Mouse (Mus musculus) left cerebral cortex, postnatal 4 days (tissue): ENCODE measurements around the gene Rbm38. TPM values are rescaled to one million over a fixed set of nuclear protein-coding genes. Genes with fewer than 3 reads are reported as not detected.

ENCODE experiments used
- DNase-seq: peaks from one replicate; pipeline ENCODE4 v3.0.0-alpha.2; 2022
- intact Hi-C: fragments of 180-260 bp; cut with DNase I; formaldehyde crosslinking; loops from one replicate; pipeline ENCODE4 v1.15.1; 2025
- total RNA-seq, 2 experiments: library from RNA; stranded (reverse); gene quantifications; 2 replicates each; pipeline ENCODE4 v1.2.3; 2021

Gene Rbm38
- total RNA-seq, 2 experiments from 2014 or later, result 7.5 to 8.1 TPM

DNA sequence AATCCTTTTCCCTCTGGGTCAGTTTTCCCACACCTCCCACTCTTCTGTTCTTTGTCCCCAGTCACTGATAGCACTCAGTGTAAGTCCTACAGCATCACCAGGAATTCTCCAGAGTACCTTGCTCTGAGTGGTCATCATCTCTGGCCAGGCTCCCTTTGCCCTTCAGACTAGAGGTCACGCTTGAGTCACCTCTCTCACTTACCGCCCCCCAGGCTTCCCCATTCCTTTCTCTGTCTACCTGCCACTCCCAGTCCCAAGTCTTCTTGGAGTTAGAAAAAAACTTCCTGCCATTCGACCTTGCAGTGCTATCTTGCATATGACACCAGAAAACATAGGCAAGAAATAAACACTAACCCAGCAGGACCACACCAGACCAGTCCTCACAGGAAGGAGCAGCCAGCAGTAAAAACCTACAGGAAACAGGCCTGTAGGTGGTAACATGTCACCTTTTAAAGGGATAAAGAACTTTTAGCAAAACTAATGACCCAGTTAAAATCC, 10.0 kb upstream of the Rbm38 start:
- intact Hi-C loops, result no loop called here
- DNase-seq, result no peak

DNA sequence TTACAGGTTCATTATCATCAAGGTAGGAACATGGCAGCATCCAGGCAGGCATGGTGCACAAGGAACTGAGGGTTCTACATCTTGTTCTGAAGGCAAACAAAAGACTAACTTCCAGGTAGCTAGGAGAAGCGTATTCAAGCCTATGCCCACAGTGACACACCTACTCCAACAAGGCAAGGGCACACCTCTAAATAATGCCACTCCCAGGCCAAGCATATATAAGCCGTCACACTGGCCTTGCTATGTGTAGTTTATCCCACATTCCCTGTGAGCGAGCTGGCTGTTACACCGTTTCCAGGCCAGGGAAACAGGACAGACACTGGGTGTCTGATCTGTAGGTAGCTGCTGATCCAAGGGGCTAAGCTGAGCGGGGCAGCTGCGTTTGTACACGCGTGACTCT, 8.9 kb upstream of the Rbm38 start:
- intact Hi-C loops, result no loop called here
- DNase-seq, result no peak

DNA sequence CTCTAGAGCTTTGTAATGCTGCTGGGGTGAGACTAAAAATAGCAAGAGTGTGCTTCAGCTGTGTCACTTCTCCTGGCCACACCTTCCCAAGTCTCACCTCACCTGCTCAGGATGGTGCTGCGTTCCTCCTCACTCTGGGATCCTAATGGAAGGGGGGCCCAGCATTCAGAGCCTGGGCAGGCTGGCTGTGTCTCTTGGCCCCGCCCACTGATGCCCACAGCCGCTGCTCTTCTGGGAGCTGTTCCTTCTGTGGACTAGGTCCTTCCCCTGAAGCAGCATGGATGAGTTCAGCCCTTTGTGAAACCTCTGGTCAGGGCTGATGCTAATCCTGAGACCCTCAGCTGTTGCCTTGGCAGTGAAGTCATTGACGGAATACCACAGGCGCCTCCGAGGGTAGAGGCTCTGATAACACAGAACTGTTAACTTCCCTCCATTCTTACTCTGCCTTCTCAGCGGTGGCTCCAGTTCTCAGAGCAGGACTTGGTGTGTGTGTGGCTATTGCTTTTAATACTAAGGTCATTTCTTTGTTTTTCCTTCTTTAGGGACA, 5.5 kb upstream of the Rbm38 start:
- intact Hi-C loops, result no loop called here
- DNase-seq, result no peak

DNA sequence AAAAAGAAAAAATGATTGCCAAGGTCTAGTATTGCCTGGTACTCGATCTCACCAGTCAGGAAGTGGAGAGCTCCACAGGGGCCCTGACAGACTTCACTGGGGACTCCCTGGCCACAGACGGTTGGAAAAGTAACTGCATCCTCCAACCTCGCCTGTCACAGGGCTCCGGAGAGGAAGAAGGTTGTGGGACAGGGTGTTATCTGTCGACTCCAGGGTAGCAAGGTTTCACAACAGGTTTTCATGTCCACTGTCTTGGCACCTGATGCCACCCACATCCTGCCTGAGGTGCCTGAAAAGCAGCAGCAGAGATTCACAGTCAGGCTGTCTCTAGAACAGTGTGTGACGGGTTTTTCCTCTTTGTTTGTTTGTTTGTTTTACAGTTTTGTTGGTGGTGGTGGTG, 2.4 kb upstream of the Rbm38 start:
- intact Hi-C loops, result no loop called here

DNA sequence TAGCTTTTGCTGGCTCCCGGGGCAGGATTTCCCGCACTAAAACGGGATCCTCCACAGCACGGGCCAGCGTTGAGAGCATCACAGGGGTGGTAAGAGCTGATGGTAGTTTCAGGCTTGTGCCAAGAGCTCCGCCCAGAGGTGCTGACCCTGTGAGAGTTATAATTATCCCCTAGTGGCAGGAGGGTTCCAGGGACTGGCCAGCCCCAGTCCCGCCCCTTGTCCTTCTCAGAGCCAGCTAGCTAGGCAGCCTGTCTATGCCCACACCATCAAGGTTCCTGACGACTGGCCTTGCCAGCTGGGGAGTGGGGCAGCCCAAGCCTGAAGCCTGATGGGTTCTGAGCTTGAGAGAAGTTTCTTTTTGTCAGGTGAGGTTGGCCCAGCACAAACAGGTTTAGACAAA, 1.7 kb upstream of the Rbm38 start:
- intact Hi-C loops, result no loop called here
- no peak for DNase-seq

More for the DNA sequence above, 2.4 kb upstream of the Rbm38 start:
- no peak for DNase-seq

DNA sequence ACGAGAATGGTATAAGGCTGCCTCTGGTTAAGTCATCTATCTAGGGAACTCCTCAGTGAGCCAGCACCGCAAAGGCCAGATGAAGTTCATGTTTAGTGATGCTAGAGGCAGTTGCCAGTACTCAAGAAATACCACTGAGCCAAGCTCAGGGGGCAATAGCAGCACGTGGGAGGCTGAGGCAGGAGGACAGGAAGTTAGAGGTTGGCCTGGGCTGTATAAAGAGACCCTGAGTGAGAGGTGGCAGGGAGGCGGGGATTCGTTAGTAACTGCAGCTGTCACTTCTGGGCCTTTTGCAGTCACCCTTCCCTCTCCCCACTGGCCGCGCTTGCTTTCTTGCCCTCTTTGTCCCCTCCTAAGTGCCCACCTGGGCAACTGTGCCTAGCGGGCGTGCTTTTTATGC, 976 bp upstream of the Rbm38 start:
- intact Hi-C loops, result no loop called here
- no peak for DNase-seq

DNA sequence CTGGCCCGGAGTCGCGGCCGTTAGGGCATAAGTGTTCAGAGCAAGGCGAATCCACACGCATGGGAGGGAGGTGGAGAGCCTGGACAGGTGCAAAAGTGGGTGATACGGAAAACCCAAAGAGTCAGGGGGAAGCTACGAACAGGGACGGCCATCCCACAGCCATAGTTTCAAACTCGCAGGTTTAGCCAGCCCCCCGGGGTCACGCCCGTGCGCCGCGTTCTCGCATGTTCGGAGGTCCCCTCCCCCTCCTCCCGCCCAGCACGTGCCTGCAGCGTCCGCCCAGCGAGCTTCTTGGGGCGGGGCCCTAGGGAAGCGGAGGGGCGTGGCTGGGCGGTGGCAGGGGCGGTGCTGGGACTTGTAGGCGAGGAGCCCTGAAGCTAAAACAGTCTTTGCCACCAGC, 508 bp upstream of the Rbm38 start:
- intact Hi-C loops, result no loop called here

DNA sequence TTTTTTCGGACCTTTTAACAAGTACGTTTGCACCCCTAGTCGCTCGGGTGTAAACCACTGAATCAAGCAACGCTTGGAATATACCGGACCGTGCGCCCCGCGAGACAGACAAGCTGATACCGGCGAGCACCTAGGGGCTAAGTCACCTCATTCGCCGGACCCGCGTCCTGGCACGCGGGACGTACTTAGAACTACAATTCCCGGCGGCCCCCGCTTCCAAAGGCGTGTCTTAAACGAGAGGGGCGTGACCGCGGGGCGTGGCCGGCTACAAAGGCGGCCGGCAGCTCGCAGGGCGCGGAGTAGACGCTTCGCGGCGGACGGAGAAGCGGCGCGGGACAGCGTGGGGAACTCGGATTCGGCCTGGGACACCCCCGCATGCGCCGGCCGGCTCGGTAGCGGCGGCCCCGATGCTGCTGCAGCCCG, 1.3 kb downstream of the Rbm38 start:
- peak; percentile 96 for DNase-seq
- intact Hi-C loops, result no loop called here

More for the DNA sequence above, 508 bp upstream of the Rbm38 start:
- peak; percentile 85 for DNase-seq

DNA sequence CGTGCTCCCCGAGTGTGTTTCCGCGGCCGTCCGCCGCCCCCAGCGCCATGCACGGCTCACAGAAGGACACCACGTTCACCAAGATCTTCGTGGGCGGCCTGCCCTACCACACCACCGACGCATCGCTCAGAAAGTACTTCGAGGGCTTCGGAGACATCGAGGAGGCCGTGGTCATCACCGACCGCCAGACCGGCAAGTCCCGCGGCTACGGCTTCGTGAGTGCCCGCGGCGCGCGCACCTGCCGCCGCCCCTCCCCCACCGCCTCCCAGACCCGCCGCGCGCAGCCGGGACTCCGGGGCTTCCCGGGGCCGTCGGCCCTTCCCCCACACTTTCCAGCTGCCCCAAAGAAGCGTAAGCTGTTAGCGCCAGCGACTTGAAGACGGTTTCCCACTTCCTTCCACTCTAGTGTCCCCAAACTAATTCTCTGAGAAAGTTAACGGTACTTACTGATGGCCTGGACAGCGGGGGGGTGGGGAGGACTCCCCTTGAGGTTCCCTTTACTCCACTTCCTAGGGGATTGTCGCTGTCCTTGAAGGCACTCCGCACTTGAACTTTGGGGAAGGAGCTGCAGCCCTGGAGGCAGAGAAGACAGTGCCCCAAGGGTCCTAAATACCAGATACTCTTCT, 1.9 kb downstream of the Rbm38 start:
- DNase-seq, result peak; percentile 53
- intact Hi-C loops, result no loop called here

DNA sequence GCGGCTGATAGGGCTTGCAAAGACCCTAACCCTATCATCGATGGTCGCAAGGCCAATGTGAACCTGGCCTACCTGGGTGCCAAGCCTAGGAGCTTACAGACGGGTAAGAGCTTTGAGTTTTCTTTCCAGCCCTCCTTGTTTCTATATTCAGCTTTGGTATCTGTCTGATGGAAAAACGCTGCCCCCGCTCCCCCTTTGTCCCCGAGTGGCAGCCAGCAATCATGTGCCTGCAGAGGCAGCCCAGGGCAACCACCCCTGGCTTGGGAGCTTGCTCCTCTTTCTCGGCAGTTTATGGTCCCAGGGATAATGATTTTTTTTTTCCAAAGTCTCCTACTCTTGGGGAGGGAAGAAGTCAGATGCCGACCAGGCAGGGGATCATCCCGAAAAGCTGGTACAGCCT, 2.5 kb downstream of the Rbm38 start:
- intact Hi-C loops, result no loop called here
- DNase-seq, result no peak

DNA sequence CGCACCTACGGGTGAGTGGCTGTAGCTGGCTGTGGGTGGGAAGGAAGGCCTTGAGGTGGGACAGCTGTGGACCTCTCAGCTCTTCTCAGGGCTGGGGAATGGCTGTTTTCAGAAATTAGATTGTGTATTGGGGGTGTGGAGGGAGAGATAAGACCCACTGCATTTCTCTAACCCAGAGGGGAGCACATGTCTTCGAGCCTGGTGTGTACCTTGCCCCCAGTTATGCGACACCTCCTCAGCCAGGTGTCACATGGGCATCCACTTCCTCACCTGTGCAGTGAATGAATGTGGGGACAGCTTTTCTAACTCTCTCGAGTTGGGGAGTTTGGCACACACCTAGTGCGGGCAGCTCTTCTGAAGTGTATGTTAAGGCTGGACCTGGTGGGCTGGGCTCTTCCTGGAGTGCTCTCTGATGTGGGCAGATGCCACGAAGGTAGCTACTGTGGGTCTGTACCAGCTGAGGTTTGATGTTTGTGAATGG, 3.1 kb downstream of the Rbm38 start:
- intact Hi-C loops, result no loop called here
- DNase-seq, result no peak

DNA sequence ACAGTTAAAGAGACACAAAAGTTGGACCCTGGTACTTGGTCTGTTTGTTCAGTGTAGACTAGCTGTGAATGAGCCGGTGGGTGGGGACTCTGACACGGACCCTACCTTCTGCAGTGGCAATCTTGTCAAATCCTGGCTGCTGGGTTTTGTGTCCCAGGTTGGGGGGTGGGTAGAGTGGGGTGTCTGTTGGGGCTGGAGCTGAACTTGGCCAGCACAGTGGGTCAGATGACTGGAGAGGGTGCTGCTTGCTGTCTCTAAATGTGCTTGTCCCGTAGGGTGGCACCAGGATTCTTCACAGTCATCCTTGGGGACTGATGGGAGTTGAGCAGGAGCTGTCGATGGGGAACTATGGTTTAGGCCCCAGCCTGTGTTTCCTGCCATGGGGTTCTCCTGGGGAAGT, 3.7 kb downstream of the Rbm38 start:
- intact Hi-C loops, result no loop called here
- DNase-seq, result no peak

DNA sequence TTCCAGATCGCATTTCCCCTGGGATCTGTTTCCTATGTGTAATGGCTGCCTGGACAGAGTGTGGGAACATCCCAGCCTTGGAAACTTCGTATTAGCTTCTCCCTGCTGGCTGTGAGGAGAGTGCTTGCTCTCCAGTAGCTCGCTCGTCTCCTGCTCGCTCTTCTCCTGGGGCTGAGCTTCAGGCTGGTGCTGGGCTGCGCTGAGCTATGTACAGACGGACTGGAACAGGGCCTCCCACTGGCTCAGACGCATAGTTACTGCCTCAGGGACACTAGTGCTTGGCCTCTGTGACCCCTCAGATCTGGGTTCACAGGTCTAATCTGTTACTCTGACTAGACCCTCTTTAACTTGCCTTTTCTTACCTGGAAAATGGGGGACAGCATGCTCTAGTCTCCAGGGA, 4.1 kb downstream of the Rbm38 start:
- intact Hi-C loops, result no loop called here
- no peak for DNase-seq

DNA sequence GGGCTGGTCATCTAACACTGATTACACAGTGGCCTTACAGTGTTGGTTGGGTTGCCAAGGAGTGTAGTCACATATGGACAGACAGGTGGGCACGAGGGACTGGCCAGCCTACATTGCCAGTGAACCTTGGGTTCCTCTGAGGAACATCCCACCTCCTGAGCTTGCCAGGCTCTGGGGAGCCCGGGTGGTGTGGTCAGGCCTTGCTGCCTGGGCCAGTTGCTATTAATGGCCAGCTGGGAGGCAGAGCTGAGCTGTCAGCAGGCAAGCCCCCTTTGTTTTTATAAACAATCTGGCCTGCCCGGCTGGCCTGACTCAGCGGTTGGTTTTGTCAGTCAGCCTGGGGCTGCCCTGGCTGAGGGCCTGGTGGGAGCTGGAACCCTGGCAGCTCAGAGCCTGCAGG, 4.6 kb downstream of the Rbm38 start:
- intact Hi-C loops, result no loop called here
- peak; percentile 62 for DNase-seq

DNA sequence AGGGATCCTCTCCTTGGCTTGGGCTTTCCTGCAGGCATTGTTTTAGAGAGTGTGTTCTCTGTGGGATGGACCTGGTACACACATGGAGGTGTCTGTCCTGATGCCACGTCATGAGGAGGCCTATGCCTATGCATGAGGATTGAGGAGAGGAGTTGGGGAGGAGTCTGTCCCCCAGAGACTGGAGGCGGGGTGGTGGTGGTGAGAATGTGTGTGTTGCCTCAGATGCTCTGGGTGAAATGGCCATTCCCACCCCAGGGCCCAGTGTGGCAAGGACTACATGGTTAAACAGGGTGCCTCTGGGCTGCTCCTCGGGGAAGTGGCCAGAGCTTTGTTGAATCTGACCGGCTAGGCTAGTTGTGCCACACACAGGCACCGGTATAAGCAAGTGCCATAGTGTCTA, 6.0 kb downstream of the Rbm38 start:
- intact Hi-C loops, result no loop called here
- no peak for DNase-seq

DNA sequence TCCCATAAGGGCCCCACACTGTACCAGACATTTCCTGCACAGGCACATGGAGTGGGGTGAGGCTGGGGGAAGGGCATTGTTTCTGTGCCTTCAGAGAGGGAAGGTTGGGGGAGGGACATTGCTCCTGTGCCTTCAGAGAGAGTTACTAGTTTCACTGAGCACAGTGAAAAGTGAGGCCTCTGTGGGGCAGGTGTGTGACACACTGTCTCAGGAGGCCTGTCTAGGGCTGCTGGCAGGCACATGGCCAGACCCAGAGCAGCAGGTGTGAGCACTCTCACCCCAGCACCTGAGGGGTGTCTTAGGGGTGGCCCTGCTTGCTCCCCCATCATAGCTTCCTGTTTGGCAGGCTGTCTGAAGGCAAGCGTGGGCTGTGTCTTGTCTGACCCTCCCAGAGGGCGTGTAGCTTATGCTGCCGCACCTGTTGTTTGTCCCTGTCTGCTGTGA, 6.4 kb downstream of the Rbm38 start:
- intact Hi-C loops, result no loop called here
- DNase-seq, result no peak

DNA sequence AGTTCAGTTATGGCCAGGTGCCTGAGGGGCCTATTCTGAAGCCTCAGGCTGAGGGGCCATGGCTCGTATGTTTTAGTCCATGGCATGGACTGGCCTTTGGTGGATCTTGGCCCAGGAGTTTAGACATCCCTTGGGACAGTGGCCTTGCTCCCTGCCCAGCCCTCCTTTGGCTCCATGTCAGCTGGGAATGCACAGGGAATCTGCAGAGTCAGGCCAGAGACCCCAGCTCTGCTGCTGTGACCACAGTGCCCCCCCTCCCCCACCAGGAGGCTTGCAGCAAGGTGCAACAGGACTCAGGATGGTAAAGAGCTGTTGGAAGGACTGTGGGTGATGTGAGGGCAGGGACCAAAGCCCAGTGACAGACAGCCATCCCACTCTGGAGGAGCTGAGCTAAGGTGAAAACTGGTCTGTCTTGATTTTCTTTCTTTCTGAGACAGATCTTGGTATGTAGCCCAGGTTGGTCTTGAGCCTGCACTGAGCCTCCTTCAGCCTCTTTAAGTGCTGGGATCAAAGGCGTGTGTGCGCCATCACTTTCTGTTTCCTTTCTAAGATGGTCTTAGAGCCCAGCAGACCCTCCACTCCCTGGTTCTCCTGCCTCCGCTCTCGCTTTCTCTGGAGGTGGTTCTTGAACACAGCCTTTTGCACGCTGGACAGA, 7.0 kb downstream of the Rbm38 start:
- intact Hi-C loops, result no loop called here

DNA sequence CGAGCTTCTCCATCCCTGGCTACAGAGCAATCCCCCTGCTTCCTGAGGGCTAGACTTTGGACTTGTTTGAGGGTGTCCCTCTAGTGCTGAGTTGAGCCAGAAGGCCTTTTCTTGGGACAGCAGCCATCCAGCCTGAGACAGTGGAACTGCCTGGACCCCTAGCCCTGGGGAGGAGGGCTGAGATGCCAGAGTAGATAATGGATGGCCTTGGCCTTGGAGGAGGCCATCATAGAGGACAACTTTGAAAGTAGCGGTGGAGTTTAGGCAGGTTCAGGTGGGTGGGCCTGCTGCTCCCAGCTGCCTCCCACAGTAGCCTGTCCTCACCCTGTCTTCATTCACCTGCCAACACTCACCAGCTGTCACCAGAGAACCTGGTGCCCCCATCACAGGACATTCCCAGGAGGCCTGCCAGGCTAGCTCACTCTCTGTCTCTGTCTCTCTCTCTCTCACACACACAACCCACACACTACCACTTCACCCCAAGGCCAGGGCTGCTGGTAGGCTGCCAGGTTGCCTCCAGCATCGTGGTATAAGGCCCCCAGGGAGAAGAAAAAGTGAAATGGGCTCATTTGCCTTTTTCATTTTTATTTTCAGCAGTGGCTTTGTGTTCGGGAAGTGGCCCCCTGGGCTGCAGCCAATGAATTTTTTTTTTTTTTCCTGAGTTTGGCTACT, 7.7 kb downstream of the Rbm38 start:
- no peak for DNase-seq
- intact Hi-C loops, result no loop called here

More for the DNA sequence above, 7.0 kb downstream of the Rbm38 start:
- DNase-seq, result peak; percentile 19

DNA sequence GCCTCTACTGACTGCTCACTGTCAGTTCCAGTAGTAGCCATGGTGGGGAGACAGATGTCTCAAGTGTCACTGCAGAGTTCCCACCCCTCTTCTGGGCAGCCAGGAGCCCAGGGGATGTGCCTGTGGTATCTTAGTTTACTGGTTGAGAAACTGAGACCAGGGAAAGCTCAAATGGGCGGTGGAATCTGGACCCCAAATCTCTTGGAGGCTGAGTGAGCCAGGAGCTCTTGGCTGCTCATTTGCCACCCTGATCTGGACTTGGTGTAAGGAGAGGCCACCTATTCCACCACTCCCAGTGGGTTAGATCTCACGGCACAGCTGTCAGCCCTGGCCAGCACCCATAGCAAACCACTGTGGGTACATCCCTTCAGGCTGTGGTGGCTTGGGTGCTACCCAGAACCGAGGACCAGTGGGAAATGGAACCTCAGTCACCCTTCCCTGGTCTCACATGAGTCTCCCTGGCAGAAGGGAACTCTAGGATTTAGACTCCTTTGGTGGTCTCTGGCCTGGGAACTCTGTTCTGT, 8.3 kb downstream of the Rbm38 start:
- DNase-seq, result no peak
- intact Hi-C loops, result no loop called here

DNA sequence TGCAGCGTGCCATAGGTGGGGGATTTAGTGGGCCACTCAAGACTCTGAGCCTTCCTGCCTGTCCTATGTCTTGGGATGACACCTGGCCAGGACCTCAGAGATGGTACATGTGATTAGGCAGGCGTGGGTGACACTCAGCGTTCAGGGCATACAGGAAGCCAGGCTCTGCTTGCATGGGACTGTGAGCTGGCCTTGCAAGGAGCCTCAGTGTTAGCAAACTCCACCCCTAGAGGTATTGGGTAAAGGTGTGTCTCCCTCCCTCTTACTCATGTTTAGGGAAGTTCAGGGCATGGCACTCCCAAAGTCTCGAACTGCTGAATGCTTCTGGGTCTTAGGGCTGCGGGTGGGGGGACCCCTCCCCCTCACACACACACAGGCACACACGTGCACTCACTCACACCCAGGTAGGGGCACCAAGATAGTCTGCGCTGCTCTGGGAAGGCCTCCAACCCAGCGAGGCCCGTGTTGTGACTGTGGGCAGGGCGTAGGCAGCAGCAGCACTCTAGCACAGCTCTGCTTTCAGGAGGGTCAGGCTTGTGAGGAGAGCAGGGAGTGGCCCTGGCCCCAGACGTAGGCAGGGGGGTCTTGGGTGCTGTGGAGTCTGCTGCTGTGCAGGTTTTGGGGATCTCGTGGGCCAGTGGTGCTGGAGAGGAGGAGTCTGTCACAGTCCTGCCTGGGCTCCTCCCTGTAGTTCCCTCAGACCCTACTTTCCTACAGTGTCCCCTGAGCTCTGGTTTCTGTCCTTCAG, 10.5 kb downstream of the Rbm38 start:
- no peak for DNase-seq
- intact Hi-C loops, result no loop called here

DNA sequence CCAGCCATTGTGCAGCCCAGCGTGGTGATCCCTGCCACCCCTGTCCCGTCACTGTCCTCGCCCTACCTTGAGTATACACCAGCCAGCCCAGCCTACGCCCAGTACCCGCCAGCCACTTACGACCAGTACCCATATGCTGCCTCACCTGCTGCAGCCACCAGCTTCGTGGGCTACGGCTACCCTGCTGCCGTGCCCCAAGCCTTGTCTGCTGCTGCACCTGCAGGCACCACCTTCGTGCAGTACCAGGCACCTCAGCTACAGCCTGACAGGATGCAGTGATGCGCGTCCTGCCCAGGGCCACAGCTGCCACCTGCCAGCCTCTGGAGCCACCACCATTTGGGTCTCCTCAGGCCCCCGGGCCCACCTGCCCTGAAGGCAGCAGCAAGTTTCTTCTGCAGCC, 13.2 kb downstream of the Rbm38 start:
- DNase-seq, result no peak
- intact Hi-C loops, result no loop called here
